Mouse (Mus musculus): ENCODE data around the gene Tenm2. TPM values are rescaled to one million over a fixed set of nuclear protein-coding genes. Genes with fewer than 3 reads are reported as not detected.

Gene Tenm2
- polyA plus RNA-seq, 1 experiment from 2014 or later, result 0.12 TPM

DNA sequence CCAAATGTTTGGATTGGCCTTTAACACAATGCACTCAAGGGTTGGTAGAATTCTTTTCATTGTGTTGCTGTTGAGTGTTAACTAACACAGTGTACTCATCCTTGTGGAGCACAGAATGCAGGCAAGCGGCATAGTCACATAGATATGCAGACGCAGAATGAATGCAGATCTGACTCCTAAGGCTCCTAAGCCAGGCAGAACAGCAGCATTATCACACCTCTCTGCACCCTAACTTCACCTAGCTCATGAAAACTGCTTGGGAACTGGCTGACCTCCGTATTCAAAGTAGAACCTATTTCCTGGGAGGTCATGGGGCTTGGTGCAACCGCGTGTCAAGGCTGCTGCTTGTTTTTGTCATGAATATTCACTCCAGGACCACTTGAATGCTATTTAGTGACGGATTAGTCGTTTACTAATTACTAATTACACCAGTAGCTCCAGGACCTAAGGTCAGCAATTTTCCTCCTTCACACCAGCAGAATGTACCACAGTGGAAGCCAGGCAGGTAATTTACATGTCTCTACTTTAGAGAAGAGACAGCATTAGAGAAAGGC is 295.1 kb downstream of the Tenm2 start:
- no peaks in the 10 kb centered on the region for H3K4me1 ChIP-seq (replicated peaks; ENCODE audit: control insufficient read depth, insufficient read depth, low read length)
- no peak overlapping the region for H3K9ac ChIP-seq (ENCODE audit: low read depth, low read length)
- TF ChIP-seq CTCF (IDR thresholded peaks at IDR 0.05; ENCODE audit: low read depth), result no peak
- H3K4me2 ChIP-seq (replicated peaks; ENCODE audit: low read depth), result no peak overlapping the region
- ATAC-seq, result no peak
- H3K27me3 ChIP-seq (replicated peaks; ENCODE audit: control insufficient read depth, insufficient read depth, low read length), result no peaks in the 10 kb centered on the region
- no peaks in the 10 kb centered on the region for H3K36me3 ChIP-seq (ENCODE audit: control insufficient read depth, insufficient read depth)
- H3K27ac ChIP-seq (ENCODE audit: low read depth, low read length), result no peak overlapping the region
- no peaks in the 10 kb centered on the region for H3K9me3 ChIP-seq (ENCODE audit: control insufficient read depth)
- H3K4me3 ChIP-seq (ENCODE audit: low read depth, low read length), result no peak overlapping the region
- 55% methylated on average over 7 of the region's 7 CpGs for WGBS

- no peaks in the 10 kb centered on the region for H3K27me3 ChIP-seq (replicated peaks; ENCODE audit: control insufficient read depth, insufficient read depth, low read length)
Observed at GRCm38 (mm10) chr11:36929817-36930216, 305.9 kb downstream of the Tenm2 start.

GRCm38 (mm10) chr11:36926705-36927406 is 308.9 kb downstream of the Tenm2 start:
- Histone ChIP-seq H3K9me3 (ENCODE audit: control insufficient read depth) (no peaks in the 10 kb centered on the region), H3K4me3 (ENCODE audit: low read depth, low read length) (no peak overlapping the region), H3K27me3 (replicated peaks; ENCODE audit: control insufficient read depth, insufficient read depth, low read length) (no peaks in the 10 kb centered on the region), H3K36me3 (ENCODE audit: control insufficient read depth, insufficient read depth) (no peaks in the 10 kb centered on the region), H3K4me1 (replicated peaks; ENCODE audit: control insufficient read depth, insufficient read depth, low read length) (no peaks in the 10 kb centered on the region), H3K27ac (ENCODE audit: low read depth, low read length) (no peak overlapping the region), H3K9ac (ENCODE audit: low read depth, low read length) (no peak overlapping the region), H3K4me2 (replicated peaks; ENCODE audit: low read depth) (no peak overlapping the region)
- no peak for ATAC-seq
- no peak for TF ChIP-seq CTCF (IDR thresholded peaks at IDR 0.05; ENCODE audit: low read depth)
- 79% methylated on average over 9 of the region's 9 CpGs for WGBS

More at GRCm38 (mm10) chr11:36929817-36930216, 305.9 kb downstream of the Tenm2 start:
- Histone ChIP-seq H3K4me3 (ENCODE audit: low read depth, low read length) (no peak overlapping the region), H3K9me3 (ENCODE audit: control insufficient read depth) (no peaks in the 10 kb centered on the region), H3K4me2 (replicated peaks; ENCODE audit: low read depth) (no peak overlapping the region), H3K9ac (ENCODE audit: low read depth, low read length) (no peak overlapping the region), H3K36me3 (ENCODE audit: control insufficient read depth, insufficient read depth) (no peaks in the 10 kb centered on the region), H3K27ac (ENCODE audit: low read depth, low read length) (no peak overlapping the region), H3K4me1 (replicated peaks; ENCODE audit: control insufficient read depth, insufficient read depth, low read length) (no peaks in the 10 kb centered on the region)
- TF ChIP-seq CTCF (IDR thresholded peaks at IDR 0.05; ENCODE audit: low read depth), result no peak
- WGBS, result 76% methylated on average over 5 of the region's 5 CpGs
- ATAC-seq, result no peak

DNA sequence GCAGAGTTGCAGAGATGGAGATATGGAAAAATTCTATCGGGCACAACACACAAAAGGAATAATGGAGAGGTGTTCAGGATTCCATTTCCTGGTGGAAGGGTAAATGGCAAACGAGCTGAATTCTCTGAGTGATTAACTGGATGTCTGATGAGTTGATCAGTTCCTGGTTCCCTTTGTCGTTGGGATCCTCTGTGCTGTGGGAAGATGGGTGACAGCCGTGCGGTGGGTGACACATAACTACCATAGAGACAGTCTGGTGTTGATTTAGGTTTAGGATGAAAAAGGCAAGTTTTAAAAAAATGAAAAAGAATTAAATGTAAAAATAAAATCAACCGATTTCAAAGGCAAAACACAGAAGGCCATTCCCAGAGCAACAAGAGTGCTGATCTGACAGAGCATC is 316.5 kb downstream of the Tenm2 start:
- Histone ChIP-seq H3K27ac (ENCODE audit: low read depth, low read length) (no peak overlapping the region), H3K4me1 (replicated peaks; ENCODE audit: control insufficient read depth, insufficient read depth, low read length) (no peaks in the 10 kb centered on the region), H3K4me2 (replicated peaks; ENCODE audit: low read depth) (no peak overlapping the region), H3K9ac (ENCODE audit: low read depth, low read length) (no peak overlapping the region), H3K4me3 (ENCODE audit: low read depth, low read length) (no peak overlapping the region), H3K9me3 (ENCODE audit: control insufficient read depth) (no peaks in the 10 kb centered on the region), H3K27me3 (replicated peaks; ENCODE audit: control insufficient read depth, insufficient read depth, low read length) (no peaks in the 10 kb centered on the region), H3K36me3 (ENCODE audit: control insufficient read depth, insufficient read depth) (no peaks in the 10 kb centered on the region)
- 82% methylated on average over 6 of the region's 6 CpGs for WGBS
- no peak for TF ChIP-seq CTCF (IDR thresholded peaks at IDR 0.05; ENCODE audit: low read depth)
- ATAC-seq, result no peak

DNA sequence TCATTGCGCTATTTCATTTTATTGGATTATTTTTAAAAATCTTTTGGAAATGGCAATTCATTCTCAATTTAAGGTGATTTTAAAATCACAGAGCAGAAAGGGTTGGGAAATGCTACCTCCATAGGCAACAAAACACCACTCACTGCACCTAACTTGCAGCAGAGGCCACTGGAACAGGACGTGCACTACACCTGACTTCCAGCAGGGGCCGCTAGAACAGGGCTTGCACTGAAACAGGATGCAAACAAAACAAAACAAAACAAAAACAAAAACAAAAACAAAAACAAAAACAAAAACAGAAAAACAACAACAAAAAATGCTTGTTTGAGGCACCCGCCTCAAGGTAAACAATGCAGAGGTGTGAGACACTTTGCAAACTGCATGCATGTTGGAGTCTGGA is 324.4 kb downstream of the Tenm2 start:
- H3K9ac ChIP-seq (ENCODE audit: low read depth, low read length), result no peak overlapping the region
- H3K4me1 ChIP-seq (replicated peaks; ENCODE audit: control insufficient read depth, insufficient read depth, low read length), result no peaks in the 10 kb centered on the region
- no peaks in the 10 kb centered on the region for H3K27me3 ChIP-seq (replicated peaks; ENCODE audit: control insufficient read depth, insufficient read depth, low read length)
- no peak for ATAC-seq
- no peaks in the 10 kb centered on the region for H3K9me3 ChIP-seq (ENCODE audit: control insufficient read depth)
- H3K36me3 ChIP-seq (ENCODE audit: control insufficient read depth, insufficient read depth), result no peaks in the 10 kb centered on the region
- H3K27ac ChIP-seq (ENCODE audit: low read depth, low read length), result no peak overlapping the region
- TF ChIP-seq CTCF (IDR thresholded peaks at IDR 0.05; ENCODE audit: low read depth), result peak; percentile 60
- 75% methylated on average over 4 of the region's 4 CpGs for WGBS
- H3K4me3 ChIP-seq (ENCODE audit: low read depth, low read length), result no peak overlapping the region
- no peak overlapping the region for H3K4me2 ChIP-seq (replicated peaks; ENCODE audit: low read depth)

- Histone ChIP-seq H3K9me3 (ENCODE audit: control insufficient read depth) (no peaks in the 10 kb centered on the region), H3K9ac (ENCODE audit: low read depth, low read length) (no peak overlapping the region), H3K4me1 (replicated peaks; ENCODE audit: control insufficient read depth, insufficient read depth, low read length) (no peaks in the 10 kb centered on the region), H3K36me3 (ENCODE audit: control insufficient read depth, insufficient read depth) (no peaks in the 10 kb centered on the region), H3K4me2 (replicated peaks; ENCODE audit: low read depth) (no peak overlapping the region), H3K27ac (ENCODE audit: low read depth, low read length) (no peak overlapping the region), H3K27me3 (replicated peaks; ENCODE audit: control insufficient read depth, insufficient read depth, low read length) (no peaks in the 10 kb centered on the region), H3K4me3 (ENCODE audit: low read depth, low read length) (no peak overlapping the region)
- no peak for TF ChIP-seq CTCF (IDR thresholded peaks at IDR 0.05; ENCODE audit: low read depth)
- 86% methylated on average over 1 of the region's 1 CpGs for WGBS
- ATAC-seq, result no peak
Observed at GRCm38 (mm10) chr11:36909036-36909435, 326.7 kb downstream of the Tenm2 start.

All from intestine, postnatal 0 days (tissue).